Mouse (Mus musculus): ENCODE data around the gene Fgfrl1.

GRCm38 (mm10) chr5:108668977-108669936 is 22.9 kb upstream of the Fgfrl1 start, which contains the start of gene Dgkq:
- peak; percentile 38; the same call in 1 of the 2 replicates for TF ChIP-seq CTCF (IDR thresholded peaks at IDR 0.05; ENCODE audit: insufficient read depth, low read depth, low read length)
- TF ChIP-seq POLR2A (IDR thresholded peaks at IDR 0.05; ENCODE audit: insufficient read depth, low read depth, low read length), result peak; percentile 69
